Mouse (Mus musculus) stomach, postnatal 0 days (tissue): Measurements from ENCODE around the gene Gm9837. TPM values are rescaled to one million over a fixed set of nuclear protein-coding genes. Genes with fewer than 3 reads are reported as not detected.

ENCODE experiments used
- ATAC-seq: fragments of 200-750 bp; cut with Nextera tagmentation; 2 replicates; pipeline ENCODE4 v1.8.0; 2017; ENCODE audit not compliant: low FRiP score, low TSS enrichment
- DNase-seq: peaks from one replicate; pipeline ENCODE4 v3.0.0-alpha.2; 2016; ENCODE audit warnings: low spot score
- H3K27ac ChIP-seq: fragments of 300-500 bp; sonication (generic); replicated peaks from 2 replicates; pipeline ENCODE4 v1.5.1; 2014; ENCODE audit warnings: mild to moderate bottlenecking, control low read depth
- H3K27me3 ChIP-seq: fragments of 300-500 bp; sonication (generic); 2 replicates; pipeline ENCODE4 v1.6.1; 2014; ENCODE audit warnings: low read length; ENCODE audit not compliant: control insufficient read depth, insufficient read depth
- H3K36me3 ChIP-seq: fragments of 300-500 bp; sonication (generic); 2 replicates; pipeline ENCODE4 v1.6.1; 2014; ENCODE audit warnings: low read length, mixed read lengths; ENCODE audit not compliant: control insufficient read depth, insufficient read depth
- H3K4me1 ChIP-seq: fragments of 300-500 bp; sonication (generic); replicated peaks from 2 replicates; pipeline ENCODE4 v1.6.1; 2014; ENCODE audit warnings: antibody characterized with exemption; ENCODE audit not compliant: control insufficient read depth, insufficient read depth
- H3K4me2 ChIP-seq: fragments of 300-500 bp; sonication (generic); replicated peaks from 2 replicates; pipeline ENCODE4 v1.6.1; 2014; ENCODE audit warnings: low read depth, mild to moderate bottlenecking, control low read depth, moderate library complexity
- H3K4me3 ChIP-seq: fragments of 300-500 bp; sonication (generic); 2 replicates; pipeline ENCODE4 v1.5.1; 2014; ENCODE audit warnings: low read depth, low read length, control low read depth
- H3K9ac ChIP-seq: fragments of 300-500 bp; sonication (generic); 2 replicates; pipeline ENCODE4 v1.6.1; 2014; ENCODE audit warnings: mild to moderate bottlenecking, low read length, control low read depth, mixed read lengths
- H3K9me3 ChIP-seq: fragments of 300-500 bp; sonication (generic); 2 replicates; pipeline ENCODE4 v1.6.1; 2016; ENCODE audit warnings: low read length; ENCODE audit not compliant: control insufficient read depth
- CTCF ChIP-seq: IDR thresholded peaks from 2 replicates; pipeline ENCODE4 v1.5.1; 2016; ENCODE audit warnings: antibody characterized with exemption, low read depth, mild to moderate bottlenecking, moderate library complexity
- EP300 ChIP-seq: optimal IDR thresholded peaks from 2 replicates; pipeline ENCODE3; 2016; ENCODE audit warnings: antibody characterized with exemption
- WGBS: fragments of 180-500 bp; shearing (Covaris S2); extraction: QIAGEN DNeasy Blood & Tissue Kit; methylation state at CpG from one replicate; pipeline ENCODE4 v1.1.7; 2014; 5-methylcytosine and 5-hydroxymethylcytosine counted together
- polyA plus RNA-seq: library from polyadenylated mRNA; unstranded; fragments of >200 nt; fragmentation: Nextera tagmentation; extraction: Ambion mirVana; gene quantifications from 2 replicates; pipeline ENCODE4 v1.2.1, GENCODE M21; 2015

The Gm9837 gene
- polyA plus RNA-seq, 1 experiment from 2014 or later = not detected

- TF ChIP-seq EP300 (no peak), CTCF (peak; percentile 44)
- H3K36me3 ChIP-seq = no peaks in the 10 kb centered on the region
- 78% methylated on average over 8 of the region's 8 CpGs for WGBS
- no peak overlapping the region for H3K4me3 ChIP-seq
- no peak for ATAC-seq
- no peaks in the 10 kb centered on the region for H3K27me3 ChIP-seq
- H3K9me3 ChIP-seq = no peaks in the 10 kb centered on the region
- H3K4me2 ChIP-seq = no peak overlapping the region
- H3K4me1 ChIP-seq = no peaks in the 10 kb centered on the region
- no peak for DNase-seq
- no peak overlapping the region for H3K9ac ChIP-seq
- H3K27ac ChIP-seq = no peak overlapping the region
Observed at GRCm38 (mm10) chr11:53502039-53502765, 31.9 kb upstream of the Gm9837 start.

- no peaks in the 10 kb centered on the region for H3K4me1 ChIP-seq
- peak; percentile 39 for DNase-seq
- peak; percentile 66 for ATAC-seq
- H3K4me2 ChIP-seq = peak overlapping the region; percentile 8; the same call in 1 of the 2 replicates
- no peak overlapping the region for H3K27ac ChIP-seq
- H3K4me3 ChIP-seq = no peak overlapping the region
- H3K27me3 ChIP-seq = no peaks in the 10 kb centered on the region
- no peak overlapping the region for H3K9ac ChIP-seq
- 11% methylated on average over 11 of the region's 11 CpGs for WGBS
- no peaks in the 10 kb centered on the region for H3K9me3 ChIP-seq
- TF ChIP-seq CTCF (no peak), EP300 (no peak)
- no peaks in the 10 kb centered on the region for H3K36me3 ChIP-seq
Observed at GRCm38 (mm10) chr11:53500569-53500968, 30.3 kb upstream of the Gm9837 start.

GRCm38 (mm10) chr11:53496946-53497345 is 26.7 kb upstream of the Gm9837 start:
- Histone ChIP-seq H3K9ac (no peak overlapping the region), H3K36me3 (no peaks in the 10 kb centered on the region), H3K9me3 (no peaks in the 10 kb centered on the region), H3K27me3 (no peaks in the 10 kb centered on the region), H3K4me1 (no peaks in the 10 kb centered on the region), H3K4me2 (no peak overlapping the region), H3K4me3 (no peak overlapping the region), H3K27ac (no peak overlapping the region)
- no peak for ATAC-seq
- DNase-seq = no peak
- TF ChIP-seq CTCF = no peak
- no peak for TF ChIP-seq EP300
- WGBS = 65% methylated on average over 6 of the region's 6 CpGs

GRCm38 (mm10) chr11:53495417-53495816 is 25.1 kb upstream of the Gm9837 start:
- no peak overlapping the region for H3K27ac ChIP-seq
- WGBS = 50% methylated on average over 6 of the region's 6 CpGs
- TF ChIP-seq CTCF = no peak
- TF ChIP-seq EP300 = no peak
- H3K9ac ChIP-seq = no peak overlapping the region
- no peaks in the 10 kb centered on the region for H3K27me3 ChIP-seq
- no peak for DNase-seq
- H3K4me2 ChIP-seq = no peak overlapping the region
- no peak for ATAC-seq
- no peaks in the 10 kb centered on the region for H3K36me3 ChIP-seq
- H3K4me1 ChIP-seq = 0 out of 2 replicates have a peak, but pooled peaks cover 2% of the 10 kb centered on the region
- H3K9me3 ChIP-seq = no peaks in the 10 kb centered on the region
- H3K4me3 ChIP-seq = no peak overlapping the region

GRCm38 (mm10) chr11:53493243-53493955 is 23.1 kb upstream of the Gm9837 start:
- TF ChIP-seq CTCF = no peak
- no peak for TF ChIP-seq EP300
- ATAC-seq (no peak), DNase-seq (no peak)
- 44% methylated on average over 3 of the region's 3 CpGs for WGBS
- no peaks in the 10 kb centered on the region for H3K27me3 ChIP-seq
- no peak overlapping the region for H3K4me2 ChIP-seq
- no peak overlapping the region for H3K9ac ChIP-seq
- 0 out of 2 replicates have a peak, but pooled peaks cover 2% of the 10 kb centered on the region for H3K4me1 ChIP-seq
- H3K27ac ChIP-seq = no peak overlapping the region
- H3K36me3 ChIP-seq = no peaks in the 10 kb centered on the region
- no peak overlapping the region for H3K4me3 ChIP-seq
- H3K9me3 ChIP-seq = no peaks in the 10 kb centered on the region

- Histone ChIP-seq H3K27me3 (no peaks in the 10 kb centered on the region), H3K4me1 (0 out of 2 replicates have a peak, but pooled peaks cover 3% of the 10 kb centered on the region), H3K4me3 (no peak overlapping the region), H3K9ac (no peak overlapping the region), H3K9me3 (no peaks in the 10 kb centered on the region), H3K4me2 (no peak overlapping the region), H3K36me3 (no peaks in the 10 kb centered on the region), H3K27ac (no peak overlapping the region)
- no peak for DNase-seq
- no peak; the same call in 1 of the 2 replicates for ATAC-seq
- TF ChIP-seq CTCF = no peak
- no peak for TF ChIP-seq EP300
- 37% methylated on average over 8 of the region's 8 CpGs for WGBS
Observed at GRCm38 (mm10) chr11:53491954-53492401, 21.7 kb upstream of the Gm9837 start.
